ENCODE assay signal across 17 mouse cellular contexts in the genomic region with DNA sequence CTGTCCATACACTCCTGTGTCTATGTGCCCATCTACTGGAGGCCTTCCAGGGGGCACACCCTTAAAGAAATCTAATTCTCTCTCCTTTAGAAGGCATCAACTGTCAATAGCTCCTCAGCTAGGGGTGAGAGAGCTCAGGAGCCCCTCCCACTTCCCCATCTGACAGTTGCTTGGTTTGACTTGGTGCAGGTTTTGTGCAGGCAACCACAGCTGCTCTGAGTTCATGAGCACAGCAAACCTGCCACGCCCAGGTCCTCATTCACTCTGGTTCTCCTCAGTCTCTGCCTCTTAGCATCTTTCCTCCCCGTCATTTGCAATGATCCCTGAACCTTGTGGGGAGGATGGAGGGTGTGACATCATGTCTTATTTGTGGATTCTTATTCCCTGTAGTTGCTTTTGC. TPM values are rescaled to one million over a fixed set of nuclear protein-coding genes. Genes with fewer than 3 reads are reported as not detected.
DNase-seq lines count a peak whose midpoint lies in the region; ATAC-seq and TF ChIP-seq lines count a peak whose summit lies in the region.
"Had no signal": no experiment of that assay in that cellular context is flagged by ENCODE, and none has a peak within 500 bp of the region (broad histone marks: within the 10 kb centered on the region; RNA-seq: fewer than 3 reads in every experiment).

No protein-coding gene starts in this region.

- no peak for TF ChIP-seq EP300 in lung, postnatal 0 days (IDR thresholded peaks at IDR 0.05)

- 59% methylated on average over 2 of the region's 2 CpGs for WGBS in lung, postnatal 0 days

- no peaks in the 10 kb centered on the region for H3K9me3 ChIP-seq in lung, postnatal 0 days (ENCODE audit: low read length)
- H3K9me3 ChIP-seq: embryonic facial prominence, embryonic 12.5 days; forebrain, embryonic 12.5 days; G1E; kidney, embryonic 15.5 days; lung, embryonic 15.5 days; neural tube, embryonic 12.5 days had no signal

- no peak overlapping the region for H3K4me2 ChIP-seq in lung, postnatal 0 days (replicated peaks; ENCODE audit: low read depth, low read length)
- H3K4me2 ChIP-seq: embryonic facial prominence, embryonic 12.5 days; forebrain, embryonic 12.5 days; kidney, embryonic 15.5 days; lung, embryonic 15.5 days; neural tube, embryonic 12.5 days had no signal

- no peak overlapping the region for H3K9ac ChIP-seq in lung, postnatal 0 days (replicated peaks; ENCODE audit: low read depth)
- H3K9ac ChIP-seq: embryonic facial prominence, embryonic 12.5 days; forebrain, embryonic 12.5 days; kidney, embryonic 15.5 days; lung, embryonic 15.5 days; neural tube, embryonic 12.5 days had no signal

- H3K4me1 ChIP-seq in lung, postnatal 0 days (ENCODE audit: insufficient read depth, low read depth, low read length) = no peaks in the 10 kb centered on the region
- H3K4me1 ChIP-seq: embryonic facial prominence, embryonic 12.5 days; neural tube, embryonic 12.5 days had no signal

- ATAC-seq in CD4-positive, CD25-positive, alpha-beta regulatory T cell, adult 4 months = no peak
- no peak for ATAC-seq in lung, postnatal 0 days
- peak; percentile 83 for ATAC-seq in monocyte, adult 5-6 weeks (replicated peaks; ENCODE audit: insufficient number of reproducible peaks, low FRiP score, low TSS enrichment, poor library complexity, severe bottlenecking)

- DNase-seq in CD4-positive, CD25-positive, alpha-beta regulatory T cell, adult 2 months (ENCODE audit: low read depth, low spot score) = peak; percentile 15
- DNase-seq in lung, postnatal 36 days = peak; percentile 7
- DNase-seq in lung, postnatal 0 days (ENCODE audit: low spot score) = no peak
- DNase-seq in thymus, postnatal 36 days = peak; percentile 54 to 76
- DNase-seq in layer of hippocampus, adult 9-10 months (ENCODE audit: low spot score) = no peak
- DNase-seq in gastrocnemius, postnatal 25 days = no peak
- DNase-seq: adrenal gland, postnatal 14 days; cerebellum, postnatal 25 days; liver had no signal

- no peak overlapping the region for H3K4me3 ChIP-seq in lung, postnatal 0 days (ENCODE audit: low read depth, low read length)
- H3K4me3 ChIP-seq: embryonic facial prominence, embryonic 12.5 days; forebrain, embryonic 12.5 days; kidney, embryonic 15.5 days; lung, embryonic 15.5 days; neural tube, embryonic 12.5 days had no signal

- H3K36me3 ChIP-seq in lung, postnatal 0 days (ENCODE audit: insufficient read depth, low read length) = no peaks in the 10 kb centered on the region
- H3K36me3 ChIP-seq: embryonic facial prominence, embryonic 12.5 days; forebrain, embryonic 12.5 days; G1E; kidney, embryonic 15.5 days; lung, embryonic 15.5 days; neural tube, embryonic 12.5 days had no signal

- no peak for TF ChIP-seq CTCF in lung, postnatal 0 days (IDR thresholded peaks at IDR 0.05)

- H3K27ac ChIP-seq in lung, postnatal 0 days (ENCODE audit: low read length) = no peak overlapping the region
- H3K27ac ChIP-seq: embryonic facial prominence, embryonic 12.5 days; forebrain, embryonic 12.5 days; kidney, embryonic 15.5 days; lung, embryonic 15.5 days; neural tube, embryonic 12.5 days had no signal

- no peaks in the 10 kb centered on the region for H3K27me3 ChIP-seq in lung, postnatal 0 days (replicated peaks; ENCODE audit: insufficient read depth, low read length)
- H3K27me3 ChIP-seq: embryonic facial prominence, embryonic 12.5 days; kidney, embryonic 15.5 days; lung, embryonic 15.5 days; neural tube, embryonic 12.5 days had no signal

RNA-seq across cellular contexts. Expression of gene Cxcr4, which starts 51.9 kb away (rescaled TPM):
- polyA plus RNA-seq in CD4-positive, CD25-positive, alpha-beta regulatory T cell, adult 4 months (2017; shearing (Covaris generic)) = 10 to 100 TPM in 1 of 2 experiments, 1 to 10 TPM in 1; 5.6 to 29.9 TPM
- polyA plus RNA-seq in lung, postnatal 0 days (2015; fragmentation: Nextera tagmentation; extraction: Ambion mirVana) = 13.3 and 15.1 TPM in 2 replicates
- 403 to 572 TPM (median 502 TPM) in 3 replicates for total RNA-seq in monocyte, adult 5-6 weeks (2017)
- 1 to 10 TPM; 3.1 to 4.5 TPM for total RNA-seq in gastrocnemius, postnatal 25 days (2021)
- polyA plus RNA-seq: G1E had no signal

Comparison
In these comparisons a context has a peak if more than half of its experiments do, and no peak if none do; other contexts are left out.
1. DNase-seq: peak in CD4-positive, CD25-positive, alpha-beta regulatory T cell, adult 2 months (single experiment), lung, postnatal 36 days (single experiment) and thymus, postnatal 36 days (2 of 2); none in lung, postnatal 0 days (single experiment), layer of hippocampus, adult 9-10 months (single experiment) and gastrocnemius, postnatal 25 days (single experiment).
2. RNA of gene Cxcr4, which starts 51.9 kb away (total RNA-seq): 403 to 572 TPM in monocyte, adult 5-6 weeks; 3.1 to 4.5 TPM in gastrocnemius, postnatal 25 days; every median in the first group is over 10 times any median in the second.